Mouse (Mus musculus): ENCODE measurements at regions not wholly inside any gene's neighbourhood (a gene's known extent, or its start where the extent isn't known, plus 50 kb on each side); places are given as distances from the start of the nearest gene placed in this dataset.

DNA sequence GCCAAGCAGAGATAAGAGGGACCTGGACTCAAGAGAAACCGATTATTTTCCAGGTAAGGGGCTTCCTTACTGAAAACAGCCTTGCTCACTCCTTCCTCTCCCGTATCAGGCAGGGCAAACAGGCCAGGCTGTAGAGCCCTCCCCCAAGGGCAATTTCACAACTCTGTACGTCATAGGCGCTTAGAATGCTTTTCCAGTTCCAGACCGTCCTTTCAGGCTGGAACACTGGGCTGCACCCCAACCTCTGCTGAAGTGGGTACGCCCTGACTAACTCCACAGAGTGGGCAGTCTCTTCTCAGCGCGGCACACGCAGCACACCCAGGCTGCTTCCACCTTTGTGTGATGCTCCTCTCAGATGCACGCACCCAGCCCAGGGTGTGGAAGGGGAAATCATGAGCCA lies 186.8 kb upstream of the Klf14 start:
- Histone ChIP-seq H3K27ac (ENCODE audit: insufficient read depth, low read depth, low read length) (no peak overlapping the region), H3K36me3 (ENCODE audit: control insufficient read depth, insufficient read depth, low read length) (no peaks in the 10 kb centered on the region), H3K4me1 (ENCODE audit: control insufficient read depth, insufficient read depth, low read length) (peaks cover 35% of the 10 kb centered on the region), H3K27me3 (replicated peaks; ENCODE audit: control insufficient read depth, insufficient read depth, low read length) (no peaks in the 10 kb centered on the region), H3K4me3 (ENCODE audit: insufficient read depth, low read depth, low read length) (no peak overlapping the region)
- TF ChIP-seq POLR2A (IDR thresholded peaks at IDR 0.05; ENCODE audit: low read depth, low read length) (no peak), CTCF (conservative IDR thresholded peaks at IDR 0.05; ENCODE audit: insufficient read depth, insufficient read length, low read depth, low read length) (no peak)
- no peak for DNase-seq
- WGBS = 86% methylated on average over 10 of the region's 10 CpGs

DNA sequence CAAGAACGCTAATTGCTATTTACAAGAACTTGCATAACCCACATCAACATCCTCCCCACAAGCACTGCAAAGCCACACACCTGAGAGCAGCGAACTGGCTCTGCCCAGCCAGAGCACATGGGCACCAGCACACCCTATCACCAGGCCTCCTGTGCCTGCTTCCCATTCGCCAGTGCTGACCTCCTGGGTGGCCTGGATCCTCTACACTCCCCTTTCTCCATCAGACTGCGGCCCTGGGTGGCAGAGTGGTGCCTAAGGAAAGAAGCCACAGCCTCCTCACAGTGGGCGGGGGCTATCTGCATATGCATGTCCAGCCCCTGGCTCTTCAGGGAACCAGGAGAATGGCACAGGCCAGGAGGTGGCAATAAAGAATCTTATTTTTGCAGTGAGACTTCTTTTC lies 187.9 kb upstream of the Klf14 start:
- DNase-seq = peak; percentile 65
- H3K27ac ChIP-seq (ENCODE audit: insufficient read depth, low read depth, low read length) = peak overlapping the region; percentile 24; the same call in 1 of the 2 replicates
- H3K36me3 ChIP-seq (ENCODE audit: control insufficient read depth, insufficient read depth, low read length) = no peaks in the 10 kb centered on the region; the same call in 1 of the 2 replicates
- H3K4me1 ChIP-seq (ENCODE audit: control insufficient read depth, insufficient read depth, low read length) = peaks cover 35% of the 10 kb centered on the region
- H3K27me3 ChIP-seq (replicated peaks; ENCODE audit: control insufficient read depth, insufficient read depth, low read length) = no peaks in the 10 kb centered on the region
- no peak overlapping the region for H3K4me3 ChIP-seq (ENCODE audit: insufficient read depth, low read depth, low read length)
- no peak for TF ChIP-seq POLR2A (IDR thresholded peaks at IDR 0.05; ENCODE audit: low read depth, low read length)
- no peak for TF ChIP-seq CTCF (conservative IDR thresholded peaks at IDR 0.05; ENCODE audit: insufficient read depth, insufficient read length, low read depth, low read length)
- WGBS = 54% methylated on average over 5 of the region's 5 CpGs

DNA sequence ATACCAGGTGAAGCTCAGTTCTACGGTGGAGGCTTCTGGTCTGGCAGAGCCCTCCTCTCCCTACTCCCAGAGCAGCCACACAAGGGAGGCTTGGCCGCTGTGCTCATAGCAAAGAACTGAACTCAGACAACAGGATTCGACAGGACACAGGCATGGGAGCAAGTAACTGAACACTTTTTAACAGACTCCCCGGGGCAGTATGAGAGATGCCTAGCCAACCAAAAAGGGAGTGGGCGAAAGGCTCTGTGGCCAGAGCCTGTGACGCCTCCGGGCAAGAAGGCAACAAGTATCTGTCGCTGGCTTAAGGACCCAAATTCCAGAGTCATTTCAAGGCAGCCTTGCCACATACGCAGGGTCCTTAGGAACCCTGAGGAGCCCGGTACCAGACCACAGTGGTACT lies 188.8 kb upstream of the Klf14 start:
- H3K27ac ChIP-seq (ENCODE audit: insufficient read depth, low read depth, low read length) = peak overlapping the region; percentile 81
- H3K4me3 ChIP-seq (ENCODE audit: insufficient read depth, low read depth, low read length) = no peak overlapping the region
- no peaks in the 10 kb centered on the region for H3K27me3 ChIP-seq (replicated peaks; ENCODE audit: control insufficient read depth, insufficient read depth, low read length)
- TF ChIP-seq POLR2A (IDR thresholded peaks at IDR 0.05; ENCODE audit: low read depth, low read length) (no peak), CTCF (conservative IDR thresholded peaks at IDR 0.05; ENCODE audit: insufficient read depth, insufficient read length, low read depth, low read length) (no peak)
- 45% methylated on average over 10 of the region's 10 CpGs for WGBS
- H3K36me3 ChIP-seq (ENCODE audit: control insufficient read depth, insufficient read depth, low read length) = peaks cover 3% of the 10 kb centered on the region; the same call in 1 of the 2 replicates
- H3K4me1 ChIP-seq (ENCODE audit: control insufficient read depth, insufficient read depth, low read length) = peaks cover 34% of the 10 kb centered on the region
- DNase-seq = peak; percentile 60

DNA sequence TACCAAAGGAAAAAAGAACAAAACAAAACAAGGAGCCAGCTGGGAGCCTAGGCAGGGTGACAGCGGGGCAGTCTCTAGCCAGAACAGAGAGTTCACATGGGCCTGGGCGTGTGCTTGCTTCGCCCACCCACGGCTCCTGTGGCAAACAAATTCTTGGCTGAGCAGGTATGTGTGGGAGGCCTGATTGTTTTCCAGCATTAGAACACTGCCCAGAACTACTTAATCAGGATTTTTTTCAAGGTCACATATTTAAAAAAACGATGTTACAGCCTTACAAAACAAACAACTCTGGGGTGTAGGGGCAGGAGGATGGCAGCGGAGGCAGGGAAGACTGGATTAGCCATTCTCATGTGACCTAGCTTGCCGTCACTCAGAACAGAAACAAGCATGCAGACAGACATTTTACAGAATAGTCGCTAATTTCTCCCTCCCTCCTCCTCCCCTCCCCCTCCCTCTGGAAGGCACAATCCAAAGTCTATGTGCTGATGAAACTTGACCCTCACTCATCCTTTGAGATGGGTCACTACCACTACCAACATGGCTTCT lies 189.5 kb upstream of the Klf14 start:
- H3K4me1 ChIP-seq (ENCODE audit: control insufficient read depth, insufficient read depth, low read length) = peaks cover 30% of the 10 kb centered on the region
- WGBS = 28% methylated on average over 8 of the region's 8 CpGs
- no peak overlapping the region for H3K4me3 ChIP-seq (ENCODE audit: insufficient read depth, low read depth, low read length)
- DNase-seq = peak; percentile 81
- peak overlapping the region; percentile 81 for H3K27ac ChIP-seq (ENCODE audit: insufficient read depth, low read depth, low read length)
- TF ChIP-seq CTCF (conservative IDR thresholded peaks at IDR 0.05; ENCODE audit: insufficient read depth, insufficient read length, low read depth, low read length) = no peak
- no peak for TF ChIP-seq POLR2A (IDR thresholded peaks at IDR 0.05; ENCODE audit: low read depth, low read length)
- H3K27me3 ChIP-seq (replicated peaks; ENCODE audit: control insufficient read depth, insufficient read depth, low read length) = no peaks in the 10 kb centered on the region
- peaks cover 4% of the 10 kb centered on the region; the same call in 1 of the 2 replicates for H3K36me3 ChIP-seq (ENCODE audit: control insufficient read depth, insufficient read depth, low read length)

DNA sequence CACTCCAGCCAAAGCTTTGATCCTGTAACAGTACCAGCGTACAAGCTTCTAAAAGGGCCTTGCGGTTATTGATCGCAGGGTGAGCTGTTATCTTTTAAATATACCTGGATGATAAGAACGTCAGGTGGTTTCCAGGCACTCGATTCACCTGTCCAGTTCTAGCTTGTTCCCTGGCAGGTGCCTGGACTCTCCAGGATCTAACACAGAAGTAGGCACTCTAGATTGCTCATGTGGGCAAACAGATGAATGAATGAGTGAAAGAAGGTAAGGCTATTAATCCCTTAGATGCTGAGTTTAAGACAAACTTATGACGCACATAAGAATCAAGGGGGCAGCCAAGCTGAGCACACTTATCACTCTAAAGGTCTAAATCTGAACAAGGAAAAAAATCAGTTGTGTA lies 190.3 kb upstream of the Klf14 start:
- Histone ChIP-seq H3K27me3 (replicated peaks; ENCODE audit: control insufficient read depth, insufficient read depth, low read length) (no peaks in the 10 kb centered on the region), H3K27ac (ENCODE audit: insufficient read depth, low read depth, low read length) (peak overlapping the region; percentile 81; the same call in 1 of the 2 replicates), H3K4me3 (ENCODE audit: insufficient read depth, low read depth, low read length) (no peak overlapping the region), H3K36me3 (ENCODE audit: control insufficient read depth, insufficient read depth, low read length) (peaks cover 4% of the 10 kb centered on the region; the same call in 1 of the 2 replicates), H3K4me1 (ENCODE audit: control insufficient read depth, insufficient read depth, low read length) (peaks cover 30% of the 10 kb centered on the region)
- no peak for DNase-seq
- no peak for TF ChIP-seq POLR2A (IDR thresholded peaks at IDR 0.05; ENCODE audit: low read depth, low read length)
- TF ChIP-seq CTCF (conservative IDR thresholded peaks at IDR 0.05; ENCODE audit: insufficient read depth, insufficient read length, low read depth, low read length) = no peak
- 84% methylated on average over 6 of the region's 6 CpGs for WGBS

DNA sequence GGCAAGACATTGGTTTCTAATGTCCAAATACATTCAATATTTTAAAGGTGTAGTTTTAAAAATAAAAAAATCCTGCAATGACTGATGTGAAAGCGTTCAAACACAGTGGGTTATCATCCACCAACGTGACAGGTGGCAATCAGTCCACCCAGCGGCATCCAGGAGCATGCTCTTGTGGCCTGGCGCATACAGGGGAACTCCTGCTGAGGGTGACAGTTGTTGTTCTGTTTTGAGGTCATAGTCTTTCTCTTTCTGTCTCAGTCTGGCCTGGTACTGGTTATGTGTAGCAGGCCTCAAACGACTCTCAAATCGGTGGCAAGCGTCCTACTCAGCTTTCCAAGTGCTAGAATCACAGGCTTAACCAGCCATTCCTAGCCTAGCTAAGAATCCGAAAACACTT lies 191.5 kb upstream of the Klf14 start:
- no peak overlapping the region for H3K4me3 ChIP-seq (ENCODE audit: insufficient read depth, low read depth, low read length)
- peaks cover 6% of the 10 kb centered on the region; the same call in 1 of the 2 replicates for H3K36me3 ChIP-seq (ENCODE audit: control insufficient read depth, insufficient read depth, low read length)
- H3K4me1 ChIP-seq (ENCODE audit: control insufficient read depth, insufficient read depth, low read length) = peaks cover 30% of the 10 kb centered on the region
- 91% methylated on average over 8 of the region's 8 CpGs for WGBS
- H3K27ac ChIP-seq (ENCODE audit: insufficient read depth, low read depth, low read length) = no peak overlapping the region
- H3K27me3 ChIP-seq (replicated peaks; ENCODE audit: control insufficient read depth, insufficient read depth, low read length) = no peaks in the 10 kb centered on the region
- TF ChIP-seq CTCF (conservative IDR thresholded peaks at IDR 0.05; ENCODE audit: insufficient read depth, insufficient read length, low read depth, low read length) (no peak), POLR2A (IDR thresholded peaks at IDR 0.05; ENCODE audit: low read depth, low read length) (no peak)
- DNase-seq = no peak

DNA sequence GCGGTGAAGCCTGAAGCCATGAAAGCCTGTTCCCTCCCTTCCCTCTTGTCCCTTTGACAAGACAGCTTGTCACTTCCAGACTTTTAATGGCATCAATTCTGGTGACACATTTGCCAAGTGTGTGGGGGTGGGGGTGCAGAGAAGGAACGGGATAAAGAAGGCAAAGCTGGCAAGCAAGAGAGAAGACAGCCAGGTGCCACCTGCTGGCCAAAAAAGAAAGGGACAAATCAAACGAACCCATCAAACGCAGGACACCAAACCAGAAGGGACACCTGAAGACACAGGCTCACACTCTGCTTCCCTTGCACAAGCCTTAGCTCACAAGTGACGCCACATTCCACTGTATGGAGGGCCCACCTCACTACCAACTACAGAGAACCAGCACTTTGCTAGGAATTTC lies 197.0 kb upstream of the Klf14 start:
- H3K36me3 ChIP-seq (ENCODE audit: control insufficient read depth, insufficient read depth, low read length) = peaks cover 6% of the 10 kb centered on the region; the same call in 1 of the 2 replicates
- H3K4me3 ChIP-seq (ENCODE audit: insufficient read depth, low read depth, low read length) = no peak overlapping the region
- TF ChIP-seq CTCF (conservative IDR thresholded peaks at IDR 0.05; ENCODE audit: insufficient read depth, insufficient read length, low read depth, low read length) (peak; percentile 70), POLR2A (IDR thresholded peaks at IDR 0.05; ENCODE audit: low read depth, low read length) (no peak)
- peak; percentile 73 for DNase-seq
- H3K4me1 ChIP-seq (ENCODE audit: control insufficient read depth, insufficient read depth, low read length) = peaks cover 3% of the 10 kb centered on the region; the same call in 1 of the 2 replicates
- WGBS = 28% methylated on average over 5 of the region's 5 CpGs
- H3K27me3 ChIP-seq (replicated peaks; ENCODE audit: control insufficient read depth, insufficient read depth, low read length) = no peaks in the 10 kb centered on the region
- H3K27ac ChIP-seq (ENCODE audit: insufficient read depth, low read depth, low read length) = no peak overlapping the region

All from kidney, adult 2 months (tissue).